Mouse (Mus musculus): ENCODE data around the gene Atp6v0e2. TPM values are rescaled to one million over a fixed set of nuclear protein-coding genes. Genes with fewer than 3 reads are reported as not detected.

Atp6v0e2 gene
- polyA plus RNA-seq, 1 experiment from 2014 or later, result 43.4 TPM

DNA sequence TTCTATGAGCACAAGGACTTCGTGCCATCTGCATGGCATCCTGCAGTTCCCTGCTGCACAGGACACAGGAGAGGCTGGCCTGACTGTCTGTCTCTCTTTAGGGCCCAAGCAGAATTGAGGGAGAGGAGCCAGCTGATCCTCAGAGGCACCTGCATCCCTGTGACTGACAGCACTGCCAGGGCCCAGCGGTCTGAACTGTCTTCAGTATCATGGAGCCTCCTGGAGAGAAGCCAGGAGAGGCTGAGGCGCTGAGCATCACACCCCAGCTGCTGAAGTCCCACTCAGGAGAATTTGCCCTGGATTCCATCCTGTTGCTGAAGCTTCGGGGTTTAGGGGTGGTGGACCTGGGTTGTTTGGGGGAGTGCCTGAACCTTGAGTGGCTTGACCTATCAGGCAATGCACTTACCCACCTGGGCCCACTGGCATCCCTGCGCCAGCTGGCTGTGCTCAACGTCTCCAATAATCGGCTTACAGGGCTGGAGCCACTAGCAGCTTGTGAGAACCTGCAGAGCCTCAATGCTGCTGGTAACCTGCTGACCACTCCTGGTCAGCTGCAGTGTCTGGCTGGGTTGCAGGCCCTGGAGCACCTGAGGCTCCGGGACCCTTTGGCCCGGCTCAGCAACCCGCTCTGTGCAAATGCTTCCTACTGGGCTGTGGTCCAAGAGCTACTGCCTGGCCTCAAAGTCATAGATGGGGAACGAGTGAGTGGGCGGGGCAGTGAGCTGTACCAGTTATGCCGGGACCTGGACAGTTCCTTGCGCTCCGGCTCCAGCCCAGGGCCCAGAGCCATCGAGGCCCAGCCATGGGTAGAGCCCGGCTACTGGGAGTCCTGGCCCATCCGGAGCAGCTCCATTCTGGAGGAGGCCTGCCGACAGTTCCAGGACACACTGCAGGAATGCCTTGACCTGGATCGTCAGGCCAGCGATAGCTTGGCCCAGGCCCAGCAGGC lies 30.9 kb downstream of the Atp6v0e2 start:
- Histone ChIP-seq H3K27ac (no peak overlapping the region), H3K9me3 (no peaks in the 10 kb centered on the region; the same call in 1 of the 2 replicates), H3K27me3 (ENCODE audit: poor library complexity, severe bottlenecking) (no peaks in the 10 kb centered on the region), H3K4me1 (peaks cover 9% of the 10 kb centered on the region), H3K4me3 (no peak overlapping the region), H3K36me3 (replicated peaks) (peaks cover 54% of the 10 kb centered on the region)
- WGBS, result 90% methylated on average over 21 of the region's 21 CpGs
- DNase-seq (ENCODE audit: extremely low spot score, low spot score), result no peak

GRCm38 (mm10) chr6:48569065-48569807 lies 31.8 kb downstream of the Atp6v0e2 start:
- H3K27me3 ChIP-seq (ENCODE audit: poor library complexity, severe bottlenecking), result no peaks in the 10 kb centered on the region
- no peak overlapping the region for H3K27ac ChIP-seq
- 84% methylated on average over 8 of the region's 8 CpGs for WGBS
- no peak overlapping the region for H3K4me3 ChIP-seq
- peaks cover 10% of the 10 kb centered on the region for H3K4me1 ChIP-seq
- no peak for DNase-seq (ENCODE audit: extremely low spot score, low spot score)
- no peaks in the 10 kb centered on the region; the same call in 1 of the 2 replicates for H3K9me3 ChIP-seq
- peaks cover 45% of the 10 kb centered on the region for H3K36me3 ChIP-seq (replicated peaks)

DNA sequence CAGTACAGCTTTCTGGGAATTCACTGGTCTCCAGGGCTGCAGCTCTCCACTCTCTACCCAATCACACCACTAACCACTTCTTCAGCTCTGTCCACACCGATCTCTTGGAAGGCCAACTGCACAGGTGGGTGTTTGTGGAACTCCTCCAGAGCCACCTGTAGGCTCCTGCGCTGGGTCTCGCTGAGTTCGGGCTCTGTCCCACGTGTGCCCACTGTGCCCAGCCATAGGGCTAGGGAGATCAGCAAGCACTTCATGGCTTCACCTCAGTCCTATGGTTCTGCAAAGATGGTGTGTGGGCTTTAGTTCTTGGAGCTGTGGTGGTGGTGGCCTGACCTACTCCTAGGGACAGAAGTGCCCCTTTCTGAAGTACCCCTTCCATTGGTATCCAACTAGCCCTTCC lies 34.6 kb downstream of the Atp6v0e2 start:
- Histone ChIP-seq H3K4me1 (peaks cover 10% of the 10 kb centered on the region), H3K27me3 (ENCODE audit: poor library complexity, severe bottlenecking) (no peaks in the 10 kb centered on the region), H3K4me3 (no peak overlapping the region), H3K9me3 (no peaks in the 10 kb centered on the region; the same call in 1 of the 2 replicates), H3K36me3 (replicated peaks) (peaks cover 22% of the 10 kb centered on the region), H3K27ac (no peak overlapping the region)
- no peak for DNase-seq (ENCODE audit: extremely low spot score, low spot score)
- WGBS, result 84% methylated on average over 5 of the region's 5 CpGs

DNA sequence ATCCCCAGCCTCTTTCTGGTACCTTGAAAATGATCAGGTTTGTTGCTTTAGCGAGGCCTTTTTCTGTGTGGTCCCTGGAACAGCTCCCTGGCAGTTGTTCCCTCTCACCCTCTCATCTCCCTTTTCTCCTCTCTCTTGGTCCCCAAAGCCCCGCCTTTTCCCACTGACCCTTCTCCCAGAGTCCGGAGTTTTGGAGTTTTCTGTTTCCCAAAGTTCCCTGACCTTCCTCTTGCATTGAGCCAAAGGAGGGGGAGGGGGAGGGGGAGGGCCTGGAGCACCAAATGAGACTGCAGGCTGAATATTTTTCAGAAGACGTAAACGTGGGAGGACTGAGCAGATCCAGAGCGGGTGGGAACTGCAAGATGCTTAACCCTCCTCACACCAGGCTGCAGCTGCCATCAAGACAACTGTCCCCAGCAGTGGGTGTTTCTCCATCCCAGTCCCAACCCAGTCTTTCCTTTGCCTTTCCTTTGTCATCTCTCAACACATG lies 35.2 kb downstream of the Atp6v0e2 start, which contains the start of gene Rarres2:
Rarres2 (minus strand) TSS at position 218 of the 490 bp plus-strand sequence.
- H3K27me3 ChIP-seq (ENCODE audit: poor library complexity, severe bottlenecking), result no peaks in the 10 kb centered on the region
- H3K9me3 ChIP-seq, result no peaks in the 10 kb centered on the region; the same call in 1 of the 2 replicates
- peaks cover 10% of the 10 kb centered on the region for H3K4me1 ChIP-seq
- no peak for DNase-seq (ENCODE audit: extremely low spot score, low spot score)
- peaks cover 22% of the 10 kb centered on the region for H3K36me3 ChIP-seq (replicated peaks)
- no peak within 1 kb of the TSS for H3K27ac ChIP-seq
- H3K4me3 ChIP-seq, result no peak within 1 kb of the TSS
- WGBS, result 50% methylated on average over 6 of the region's 6 CpGs

DNA sequence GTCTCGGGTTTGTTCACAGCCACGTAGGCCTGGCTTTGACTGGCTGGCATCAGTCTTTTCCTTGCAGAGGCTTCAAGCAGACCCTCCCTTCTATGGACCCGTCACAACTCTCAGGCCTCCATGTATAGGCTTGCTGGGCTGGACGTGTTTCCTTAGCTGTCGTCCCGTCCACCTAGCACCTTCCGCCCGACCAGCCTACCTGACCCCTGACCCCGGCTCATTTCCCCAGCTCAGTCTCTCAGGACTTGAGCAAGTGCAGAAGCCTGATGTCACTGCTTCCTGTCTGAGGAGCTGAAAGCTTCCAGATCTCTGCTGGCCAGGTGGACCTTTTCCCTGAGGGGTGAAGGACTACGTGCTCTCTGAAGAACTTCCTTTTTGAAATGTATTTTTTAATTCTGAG lies 35.9 kb downstream of the Atp6v0e2 start:
- no peak for DNase-seq (ENCODE audit: extremely low spot score, low spot score)
- Histone ChIP-seq H3K27me3 (ENCODE audit: poor library complexity, severe bottlenecking) (no peaks in the 10 kb centered on the region), H3K36me3 (replicated peaks) (peaks cover 20% of the 10 kb centered on the region), H3K4me3 (no peak overlapping the region), H3K9me3 (no peaks in the 10 kb centered on the region; the same call in 1 of the 2 replicates), H3K4me1 (peaks cover 10% of the 10 kb centered on the region), H3K27ac (no peak overlapping the region)
- 67% methylated on average over 10 of the region's 10 CpGs for WGBS

GRCm38 (mm10) chr6:48573981-48574380 lies 36.6 kb downstream of the Atp6v0e2 start:
- H3K27ac ChIP-seq, result no peak overlapping the region
- H3K27me3 ChIP-seq (ENCODE audit: poor library complexity, severe bottlenecking), result no peaks in the 10 kb centered on the region
- 78% methylated on average over 3 of the region's 3 CpGs for WGBS
- no peak for DNase-seq (ENCODE audit: extremely low spot score, low spot score)
- peaks cover 10% of the 10 kb centered on the region for H3K4me1 ChIP-seq
- H3K36me3 ChIP-seq (replicated peaks), result peaks cover 13% of the 10 kb centered on the region
- H3K4me3 ChIP-seq, result no peak overlapping the region
- H3K9me3 ChIP-seq, result no peaks in the 10 kb centered on the region; the same call in 1 of the 2 replicates

DNA sequence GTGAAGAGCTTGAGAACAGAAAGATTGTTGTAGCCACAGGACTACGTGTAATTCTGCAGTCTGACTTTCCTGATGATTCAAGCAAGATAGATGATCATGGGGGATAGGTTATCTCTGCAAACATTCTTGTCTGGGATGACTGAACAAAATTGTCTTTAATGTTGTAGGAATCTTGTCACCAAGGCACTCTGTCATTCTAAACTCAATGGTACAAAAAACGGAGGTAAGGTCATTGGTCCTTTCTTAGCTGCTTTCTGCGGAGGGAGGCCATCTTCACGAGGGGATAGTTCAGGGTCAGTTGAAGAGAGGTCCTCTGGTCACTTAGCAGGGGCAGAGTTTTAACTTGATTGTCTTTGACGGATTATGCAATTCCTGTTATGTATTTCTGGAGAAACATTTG lies 41.3 kb downstream of the Atp6v0e2 start:
- H3K27ac ChIP-seq, result no peak overlapping the region
- H3K36me3 ChIP-seq (replicated peaks), result no peaks in the 10 kb centered on the region
- no peak for DNase-seq (ENCODE audit: extremely low spot score, low spot score)
- no peaks in the 10 kb centered on the region for H3K9me3 ChIP-seq
- peaks cover 8% of the 10 kb centered on the region for H3K4me1 ChIP-seq
- no peak overlapping the region for H3K4me3 ChIP-seq
- H3K27me3 ChIP-seq (ENCODE audit: poor library complexity, severe bottlenecking), result no peaks in the 10 kb centered on the region
- 74% methylated on average over 5 of the region's 5 CpGs for WGBS

DNA sequence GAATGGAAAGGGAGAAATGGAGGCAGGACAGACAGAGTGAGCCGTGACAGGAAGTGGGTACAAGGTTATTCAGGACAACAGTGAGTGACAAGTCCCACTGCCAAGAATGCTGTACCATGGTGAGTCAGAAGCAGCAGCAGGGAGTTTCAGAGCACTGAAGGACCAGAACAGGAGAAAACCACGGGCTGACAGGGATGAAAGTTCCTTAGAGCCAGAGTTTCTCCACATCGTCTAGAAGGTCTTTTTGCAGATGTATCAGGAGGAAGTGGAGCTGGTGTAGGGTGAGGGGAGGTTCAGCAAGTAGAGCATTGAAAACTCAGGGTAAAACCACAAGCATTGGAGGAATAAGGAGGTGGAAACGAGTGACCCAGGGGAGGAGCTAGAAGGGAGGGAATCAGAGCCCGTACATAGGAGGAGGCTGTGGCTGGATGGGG lies 41.8 kb downstream of the Atp6v0e2 start:
- no peaks in the 10 kb centered on the region for H3K27me3 ChIP-seq (ENCODE audit: poor library complexity, severe bottlenecking)
- no peak for DNase-seq (ENCODE audit: extremely low spot score, low spot score)
- H3K9me3 ChIP-seq, result no peaks in the 10 kb centered on the region
- H3K4me3 ChIP-seq, result no peak overlapping the region
- no peaks in the 10 kb centered on the region for H3K36me3 ChIP-seq (replicated peaks)
- H3K27ac ChIP-seq, result no peak overlapping the region
- WGBS, result 51% methylated on average over 5 of the region's 5 CpGs
- peaks cover 8% of the 10 kb centered on the region for H3K4me1 ChIP-seq

- 48% methylated on average over 3 of the region's 3 CpGs for WGBS
- no peaks in the 10 kb centered on the region; the same call in 1 of the 2 replicates for H3K9me3 ChIP-seq
- H3K27me3 ChIP-seq (ENCODE audit: poor library complexity, severe bottlenecking), result no peaks in the 10 kb centered on the region
- H3K27ac ChIP-seq, result no peak overlapping the region
- no peak for DNase-seq (ENCODE audit: extremely low spot score, low spot score)
- H3K4me3 ChIP-seq, result no peak overlapping the region
- peaks cover 8% of the 10 kb centered on the region for H3K4me1 ChIP-seq
- H3K36me3 ChIP-seq (replicated peaks), result no peaks in the 10 kb centered on the region
Measured at GRCm38 (mm10) chr6:48581257-48581656, 43.8 kb downstream of the Atp6v0e2 start.

DNA sequence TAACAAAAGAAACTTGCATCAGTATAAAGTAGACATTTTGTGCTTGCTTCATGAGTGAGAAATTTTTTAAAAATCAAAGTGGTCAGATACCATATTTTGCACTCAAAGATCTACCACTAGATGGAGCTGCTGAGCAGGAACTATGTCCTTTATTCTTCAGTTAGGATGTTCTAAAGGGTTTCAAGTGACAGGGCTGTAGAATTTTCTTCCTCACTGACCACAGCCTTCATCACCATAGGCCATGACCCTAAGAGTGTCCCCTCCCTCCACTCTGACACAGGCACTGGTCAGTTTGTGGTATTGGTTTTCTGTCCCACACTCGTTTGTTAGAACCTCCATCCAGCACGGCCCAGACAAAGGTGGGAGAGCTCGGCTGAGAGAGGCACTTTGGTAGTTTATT lies 44.6 kb downstream of the Atp6v0e2 start:
- H3K27ac ChIP-seq, result no peak overlapping the region
- DNase-seq (ENCODE audit: extremely low spot score, low spot score), result no peak
- H3K27me3 ChIP-seq (ENCODE audit: poor library complexity, severe bottlenecking), result no peaks in the 10 kb centered on the region
- H3K36me3 ChIP-seq (replicated peaks), result no peaks in the 10 kb centered on the region
- peaks cover 8% of the 10 kb centered on the region for H3K4me1 ChIP-seq
- WGBS, result 77% methylated on average over 3 of the region's 3 CpGs
- no peak overlapping the region for H3K4me3 ChIP-seq
- H3K9me3 ChIP-seq, result no peaks in the 10 kb centered on the region; the same call in 1 of the 2 replicates

GRCm38 (mm10) chr6:48589194-48589750 lies 51.9 kb downstream of the Atp6v0e2 start, which contains the start of gene Gm45021:
Gene Gm45021, plus strand, starts transcription at chr6:48589610.
- no peaks in the 10 kb centered on the region; the same call in 1 of the 2 replicates for H3K9me3 ChIP-seq
- H3K27ac ChIP-seq, result no peak within 1 kb of the TSS
- no peaks in the 10 kb centered on the region for H3K27me3 ChIP-seq (ENCODE audit: poor library complexity, severe bottlenecking)
- DNase-seq (ENCODE audit: extremely low spot score, low spot score), result no peak
- no peaks in the 10 kb centered on the region for H3K36me3 ChIP-seq (replicated peaks)
- H3K4me3 ChIP-seq, result no peak within 1 kb of the TSS
- WGBS, result 69% methylated on average over 6 of the region's 6 CpGs
- peaks cover 13% of the 10 kb centered on the region for H3K4me1 ChIP-seq
